Mouse (Mus musculus): Measurements from ENCODE around the gene Camta1.

GRCm38 (mm10) chr4:151576291-151577108 lies 285.2 kb downstream of the Camta1 start:
- TF ChIP-seq CHD2 (IDR thresholded peaks at IDR 0.05; ENCODE audit: low read depth, low read length) (no peak), HCFC1 (IDR thresholded peaks at IDR 0.05; ENCODE audit: borderline replicate concordance, insufficient read depth, low read length) (no peak), MAFK (IDR thresholded peaks at IDR 0.05; ENCODE audit: insufficient read depth, low read depth, low read length) (no peak), ZC3H11A (IDR thresholded peaks at IDR 0.05; ENCODE audit: borderline replicate concordance, low read depth, low read length) (no peak), ZNF384 (IDR thresholded peaks at IDR 0.05; ENCODE audit: low read depth, low read length) (no peak)

Data from ES-E14 (cell line).